Mouse (Mus musculus): ENCODE data around the gene Ypel5.

GRCm38 (mm10) chr17:72795392-72796047 is 40.7 kb upstream of the Ypel5 start:
- no peak for TF ChIP-seq CTCF (IDR thresholded peaks at IDR 0.05; ENCODE audit: low read depth)
- no peak for TF ChIP-seq EP300 (IDR thresholded peaks at IDR 0.05; ENCODE audit: low read depth)
